Mouse (Mus musculus) C2C12 (cell line): Measurements from ENCODE around the gene Mcpt4.

Experiments used
- CEBPB ChIP-seq: IDR thresholded peaks from one replicate; pipeline ENCODE4 v1.6.1; 2011; ENCODE audit warnings: low read depth, mild to moderate bottlenecking, control low read depth, moderate library complexity
- CTCF ChIP-seq: IDR thresholded peaks from one replicate; pipeline ENCODE4 v1.5.1; 2011; ENCODE audit not compliant: control insufficient read depth, insufficient read depth, insufficient read length
- FOSL1 ChIP-seq: IDR thresholded peaks from one replicate; pipeline ENCODE4 v1.8.0; 2011; ENCODE audit warnings: mild to moderate bottlenecking, low read length; ENCODE audit not compliant: poor library complexity, insufficient read depth, severe bottlenecking
- MAX ChIP-seq: IDR thresholded peaks from one replicate; pipeline ENCODE4 v1.6.1; 2011; ENCODE audit warnings: mild to moderate bottlenecking, control low read depth
- MYOD1 ChIP-seq: IDR thresholded peaks from one replicate; pipeline ENCODE4 v1.6.1; 2011; ENCODE audit warnings: low read depth; ENCODE audit not compliant: control insufficient read depth, insufficient read length
- MYOG ChIP-seq: IDR thresholded peaks from one replicate; pipeline ENCODE4 v1.6.1; 2011; ENCODE audit not compliant: control insufficient read depth, insufficient read length; ENCODE audit errors: extremely low read depth
- USF1 ChIP-seq: IDR thresholded peaks from one replicate; pipeline ENCODE4 v1.6.1; 2011; ENCODE audit warnings: low read depth, mild to moderate bottlenecking, control low read depth, moderate library complexity

DNA sequence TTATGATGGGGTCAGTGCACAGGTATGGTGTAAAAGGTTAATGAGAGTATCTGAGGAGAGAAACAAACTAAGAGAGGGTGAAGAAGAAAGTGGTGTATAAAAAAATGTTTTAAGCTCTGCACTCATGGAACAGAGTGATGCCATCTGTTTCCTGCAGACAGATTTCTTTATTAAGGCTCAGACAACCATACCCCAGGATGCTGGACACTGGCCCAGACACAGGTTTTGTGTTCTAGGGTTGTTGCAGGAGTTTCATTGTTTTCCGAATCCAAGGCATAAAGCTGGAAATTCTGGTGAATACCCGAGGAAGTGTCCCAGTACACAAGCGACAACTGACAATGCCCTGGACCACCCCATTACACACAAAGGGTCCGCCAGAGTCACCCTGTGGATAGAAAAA is 19.9 kb upstream of the Mcpt4 start:
- TF ChIP-seq MAX (no peak), CTCF (no peak), MYOD1 (no peak), CEBPB (no peak), USF1 (no peak), FOSL1 (no peak), MYOG (no peak)
